Comparison of ENCODE assay signal across 21 mouse cellular contexts in the genomic region with DNA sequence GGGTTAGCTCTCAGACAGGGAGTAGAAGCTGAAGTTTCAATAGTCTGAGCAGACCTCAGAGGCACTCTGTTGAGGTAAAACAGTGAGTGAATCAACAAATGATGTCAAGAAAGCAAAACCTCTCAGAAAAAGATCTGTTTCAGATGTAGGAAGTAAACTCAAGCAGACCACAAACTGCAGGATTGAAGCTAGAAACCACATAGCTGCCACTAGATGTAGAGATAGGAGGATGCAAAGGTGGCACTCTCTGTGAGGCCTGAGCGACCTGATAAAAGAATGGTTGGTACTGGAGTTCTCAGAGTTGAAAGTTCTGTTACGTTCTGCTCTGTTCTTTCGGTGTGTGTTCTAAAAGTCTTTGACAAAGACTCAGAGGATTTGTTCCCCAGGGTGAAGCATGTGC. TPM values are rescaled to one million over a fixed set of nuclear protein-coding genes. Genes with fewer than 3 reads are reported as not detected.
DNase-seq lines count a peak whose midpoint lies in the region; ATAC-seq lines count a peak whose summit lies in the region.
"Had no signal": no experiment of that assay in that cellular context is flagged by ENCODE, and none has a peak within 500 bp of the region (broad histone marks: within the 10 kb centered on the region; RNA-seq: fewer than 3 reads in every experiment).

No protein-coding gene starts in this region.

- no peaks in the 10 kb centered on the region for H3K27me3 ChIP-seq in liver, embryonic 12.5 days (replicated peaks)
- no peaks in the 10 kb centered on the region for H3K27me3 ChIP-seq in kidney, embryonic 15.5 days
- no peaks in the 10 kb centered on the region for H3K27me3 ChIP-seq in kidney, embryonic 16.5 days (ENCODE audit: insufficient read depth, low read length)
- H3K27me3 ChIP-seq: forebrain, embryonic 13.5 days; heart, embryonic 13.5 days; hindbrain, embryonic 13.5 days had no signal

- H3K9ac ChIP-seq in liver, embryonic 12.5 days, result no peak overlapping the region
- H3K9ac ChIP-seq in kidney, embryonic 15.5 days, result no peak overlapping the region
- H3K9ac ChIP-seq in kidney, embryonic 16.5 days (replicated peaks; ENCODE audit: low read length), result no peak overlapping the region
- H3K9ac ChIP-seq: forebrain, embryonic 13.5 days; forebrain, postnatal 0 days; heart, embryonic 13.5 days; hindbrain, embryonic 13.5 days had no signal

- no peaks in the 10 kb centered on the region for H3K9me3 ChIP-seq in liver, embryonic 12.5 days (replicated peaks)
- no peaks in the 10 kb centered on the region for H3K9me3 ChIP-seq in kidney, embryonic 15.5 days (replicated peaks)
- no peaks in the 10 kb centered on the region for H3K9me3 ChIP-seq in kidney, embryonic 16.5 days (ENCODE audit: low read length)
- H3K9me3 ChIP-seq: embryonic facial prominence, embryonic 10.5 days; forebrain, embryonic 13.5 days; heart, embryonic 13.5 days; hindbrain, embryonic 13.5 days had no signal

- H3K4me1 ChIP-seq in liver, embryonic 12.5 days, result no peaks in the 10 kb centered on the region
- no peaks in the 10 kb centered on the region for H3K4me1 ChIP-seq in kidney, embryonic 15.5 days
- H3K4me1 ChIP-seq in kidney, embryonic 16.5 days (ENCODE audit: insufficient read depth, low read length), result no peaks in the 10 kb centered on the region
- H3K4me1 ChIP-seq: embryonic facial prominence, embryonic 10.5 days; forebrain, embryonic 13.5 days; heart, embryonic 13.5 days; hindbrain, embryonic 13.5 days had no signal

- H3K36me3 ChIP-seq in liver, embryonic 12.5 days, result no peaks in the 10 kb centered on the region; the same call in 1 of the 2 replicates
- no peaks in the 10 kb centered on the region for H3K36me3 ChIP-seq in kidney, embryonic 15.5 days
- H3K36me3 ChIP-seq in kidney, embryonic 16.5 days (ENCODE audit: insufficient read depth, low read length), result no peaks in the 10 kb centered on the region
- H3K36me3 ChIP-seq: embryonic facial prominence, embryonic 10.5 days; hindbrain, embryonic 13.5 days had no signal

- no peak overlapping the region for H3K4me3 ChIP-seq in liver, embryonic 12.5 days
- H3K4me3 ChIP-seq in kidney, embryonic 15.5 days (replicated peaks), result no peak overlapping the region
- no peak overlapping the region for H3K4me3 ChIP-seq in kidney, embryonic 16.5 days (ENCODE audit: low read length)
- H3K4me3 ChIP-seq: embryonic facial prominence, embryonic 10.5 days; forebrain, embryonic 13.5 days; heart, embryonic 13.5 days; hindbrain, embryonic 13.5 days had no signal

- no peak overlapping the region for H3K27ac ChIP-seq in liver, embryonic 12.5 days
- H3K27ac ChIP-seq in kidney, embryonic 15.5 days, result no peak overlapping the region
- H3K27ac ChIP-seq in kidney, embryonic 16.5 days (ENCODE audit: low read length), result no peak overlapping the region
- H3K27ac ChIP-seq: embryonic facial prominence, embryonic 10.5 days; forebrain, embryonic 13.5 days; heart, embryonic 13.5 days; hindbrain, embryonic 13.5 days; hindbrain, postnatal 0 days had no signal

- intact Hi-C loops in heart, postnatal 36 days (cut with DNase I), result no loop called here

- no peak overlapping the region for H3K4me2 ChIP-seq in liver, embryonic 12.5 days
- no peak overlapping the region for H3K4me2 ChIP-seq in kidney, embryonic 15.5 days
- no peak overlapping the region for H3K4me2 ChIP-seq in kidney, embryonic 16.5 days (replicated peaks; ENCODE audit: low read depth, low read length)
- H3K4me2 ChIP-seq: forebrain, embryonic 13.5 days; heart, embryonic 13.5 days; hindbrain, embryonic 13.5 days had no signal

- peak; percentile 68 for ATAC-seq in CD4-positive, CD25-positive, alpha-beta regulatory T cell, adult 4 months
- peak; percentile 75 for ATAC-seq in activated CD4-positive, CD25-positive, alpha-beta regulatory T cell, adult 4 months
- no peak for ATAC-seq in liver, embryonic 12.5 days
- no peak for ATAC-seq in kidney, embryonic 15.5 days (replicated peaks; ENCODE audit: low FRiP score)
- ATAC-seq in kidney, embryonic 16.5 days (ENCODE audit: low FRiP score, low TSS enrichment), result no peak
- ATAC-seq: forebrain, embryonic 13.5 days; forebrain, postnatal 0 days; hindbrain, postnatal 0 days; intestine, postnatal 0 days had no signal

- WGBS in liver, embryonic 12.5 days (ENCODE audit: insufficient replicate concordance), result 62% methylated on average over 3 of the region's 3 CpGs
- 89% methylated on average over 3 of the region's 3 CpGs for WGBS in kidney, embryonic 15.5 days
- 89% methylated on average over 3 of the region's 3 CpGs for WGBS in kidney, embryonic 16.5 days

- DNase-seq in CD4-positive helper T cell, adult 2 months (ENCODE audit: low read depth, low spot score), result peak; percentile 36
- DNase-seq in induced T-regulatory cell, adult 2 months (ENCODE audit: low read depth), result peak; percentile 12
- DNase-seq in heart, postnatal 36 days, result no peak
- DNase-seq: adrenal gland, postnatal 10 days; cerebellum, adult 11 months; cerebellum, adult 8-10 months; cerebellum, postnatal 14 days; forebrain, postnatal 0 days; gastrocnemius, postnatal 14 days; heart, postnatal 4 days had no signal

RNA-seq across cellular contexts. Expression of a gene that starts 41.7 kb away (rescaled TPM):
- 10 to 100 TPM; 14.6 to 15.2 TPM for polyA plus RNA-seq in CD4-positive, CD25-positive, alpha-beta regulatory T cell, adult 4 months (2017; shearing (Covaris generic))
- polyA plus RNA-seq in activated CD4-positive, CD25-positive, alpha-beta regulatory T cell, adult 4 months (2017; shearing (Covaris generic)), result 1 to 10 TPM; 7.4 to 8.8 TPM
- polyA plus RNA-seq in liver, embryonic 12.5 days (2016; fragmentation: Nextera tagmentation; extraction: Ambion mirVana), result 17.8 and 19.5 TPM in 2 replicates
- 32.0 and 32.4 TPM in 2 replicates for polyA plus RNA-seq in kidney, embryonic 15.5 days (2015; fragmentation: Nextera tagmentation; extraction: Ambion mirVana)
- total RNA-seq in heart, postnatal 36 days (2021), result 10 to 100 TPM; 18.5 to 21.1 TPM
- polyA plus RNA-seq in kidney, embryonic 16.5 days (2015; fragmentation: Nextera tagmentation; extraction: Ambion mirVana), result 34.7 and 37.9 TPM in 2 replicates

RNA-seq across cellular contexts. Expression of a gene that starts 49.0 kb away (rescaled TPM):
- 1 to 10 TPM; 7.4 to 8.6 TPM for polyA plus RNA-seq in CD4-positive, CD25-positive, alpha-beta regulatory T cell, adult 4 months (2017; shearing (Covaris generic))
- polyA plus RNA-seq in activated CD4-positive, CD25-positive, alpha-beta regulatory T cell, adult 4 months (2017; shearing (Covaris generic)), result 1 to 10 TPM; 5.3 to 5.8 TPM
- polyA plus RNA-seq in liver, embryonic 12.5 days (2016; fragmentation: Nextera tagmentation; extraction: Ambion mirVana), result 5.8 TPM in 2 replicates
- polyA plus RNA-seq in kidney, embryonic 15.5 days (2015; fragmentation: Nextera tagmentation; extraction: Ambion mirVana), result 17.1 and 19.8 TPM in 2 replicates
- total RNA-seq in heart, postnatal 36 days (2021), result 1 to 10 TPM; 8.2 to 10.0 TPM
- polyA plus RNA-seq in kidney, embryonic 16.5 days (2015; fragmentation: Nextera tagmentation; extraction: Ambion mirVana), result 19.2 and 20.8 TPM in 2 replicates

Comparison
In these comparisons a context has a peak if more than half of its experiments do, and no peak if none do; other contexts are left out.
1. DNase-seq: peak in CD4-positive helper T cell, adult 2 months (single experiment) and induced T-regulatory cell, adult 2 months (single experiment); none in heart, postnatal 36 days (0 of 2).
2. ATAC-seq: peak in CD4-positive, CD25-positive, alpha-beta regulatory T cell, adult 4 months (single experiment) and activated CD4-positive, CD25-positive, alpha-beta regulatory T cell, adult 4 months (single experiment); none in liver, embryonic 12.5 days (single experiment), kidney, embryonic 15.5 days (single experiment) and kidney, embryonic 16.5 days (single experiment).